Mouse (Mus musculus) liver, embryonic 15.5 days (tissue): ENCODE measurements around the gene Rpl13. TPM values are rescaled to one million over a fixed set of nuclear protein-coding genes. Genes with fewer than 3 reads are reported as not detected.

Experiments used
- ATAC-seq: fragments of 200-750 bp; cut with Nextera tagmentation; 2 replicates; pipeline ENCODE4 v1.8.0; 2017; ENCODE audit warnings: moderate number of reproducible peaks, mild to moderate bottlenecking, moderate library complexity; ENCODE audit not compliant: insufficient read depth
- H3K27ac ChIP-seq: fragments of 300-500 bp; sonication (generic); replicated peaks from 2 replicates; pipeline ENCODE4 v1.5.1; 2015; ENCODE audit warnings: mild to moderate bottlenecking, inconsistent platforms
- H3K27me3 ChIP-seq: fragments of 300-500 bp; sonication (generic); 2 replicates; pipeline ENCODE4 v1.6.1; 2015; ENCODE audit warnings: mild to moderate bottlenecking, inconsistent platforms
- H3K36me3 ChIP-seq: fragments of 300-500 bp; sonication (generic); replicated peaks from 2 replicates; pipeline ENCODE4 v1.6.1; 2015; ENCODE audit warnings: moderate library complexity, mild to moderate bottlenecking, inconsistent platforms
- H3K4me1 ChIP-seq: fragments of 300-500 bp; sonication (generic); replicated peaks from 2 replicates; pipeline ENCODE4 v1.6.1; 2015; ENCODE audit warnings: inconsistent platforms
- H3K4me2 ChIP-seq: fragments of 300-500 bp; sonication (generic); 2 replicates; pipeline ENCODE4 v1.6.1; 2015; ENCODE audit warnings: moderate library complexity, mild to moderate bottlenecking, inconsistent platforms
- H3K4me3 ChIP-seq: fragments of 300-500 bp; sonication (generic); replicated peaks from 2 replicates; pipeline ENCODE4 v1.5.1; 2015; ENCODE audit warnings: mild to moderate bottlenecking, inconsistent platforms
- H3K9ac ChIP-seq: fragments of 300-500 bp; sonication (generic); 2 replicates; pipeline ENCODE4 v1.6.1; 2015; ENCODE audit warnings: moderate library complexity, mild to moderate bottlenecking, inconsistent platforms
- H3K9me3 ChIP-seq: fragments of 300-500 bp; sonication (generic); replicated peaks from 2 replicates; pipeline ENCODE4 v1.6.1; 2016; ENCODE audit warnings: inconsistent platforms
- WGBS: fragments of 180-500 bp; shearing (Covaris S2); methylation state at CpG from one replicate; pipeline ENCODE4 v1.1.7; 2015; ENCODE audit warnings: mixed read lengths; ENCODE audit not compliant: insufficient replicate concordance; 5-methylcytosine and 5-hydroxymethylcytosine counted together
- polyA plus RNA-seq: library from polyadenylated mRNA; unstranded; fragments of >200 nt; fragmentation: Nextera tagmentation; extraction: Ambion mirVana; gene quantifications from 2 replicates; pipeline ENCODE4 v1.2.1, GENCODE M21; 2015

Gene Rpl13
- polyA plus RNA-seq, 1 experiment from 2014 or later, result 785 TPM

GRCm38 (mm10) chr8:123131041-123131440, 28.9 kb downstream of the Rpl13 start:
- peaks cover 4% of the 10 kb centered on the region; the same call in 1 of the 2 replicates for H3K9me3 ChIP-seq
- no peak overlapping the region for H3K9ac ChIP-seq
- peaks cover 6% of the 10 kb centered on the region for H3K4me1 ChIP-seq
- WGBS, result 41% methylated on average over 9 of the region's 9 CpGs
- no peaks in the 10 kb centered on the region for H3K36me3 ChIP-seq
- H3K4me2 ChIP-seq, result no peak overlapping the region
- H3K27me3 ChIP-seq, result peaks cover 53% of the 10 kb centered on the region
- no peak overlapping the region for H3K4me3 ChIP-seq
- no peak for ATAC-seq
- no peak overlapping the region for H3K27ac ChIP-seq

- no peak for ATAC-seq
- 88% methylated on average over 2 of the region's 2 CpGs for WGBS
- Histone ChIP-seq H3K9me3 (peaks cover 4% of the 10 kb centered on the region; the same call in 1 of the 2 replicates), H3K4me1 (no peaks in the 10 kb centered on the region), H3K27me3 (peaks cover 34% of the 10 kb centered on the region), H3K4me2 (no peak overlapping the region), H3K36me3 (no peaks in the 10 kb centered on the region), H3K9ac (no peak overlapping the region), H3K4me3 (no peak overlapping the region), H3K27ac (no peak overlapping the region)
Measured at GRCm38 (mm10) chr8:123132953-123133352, 30.8 kb downstream of the Rpl13 start.

DNA sequence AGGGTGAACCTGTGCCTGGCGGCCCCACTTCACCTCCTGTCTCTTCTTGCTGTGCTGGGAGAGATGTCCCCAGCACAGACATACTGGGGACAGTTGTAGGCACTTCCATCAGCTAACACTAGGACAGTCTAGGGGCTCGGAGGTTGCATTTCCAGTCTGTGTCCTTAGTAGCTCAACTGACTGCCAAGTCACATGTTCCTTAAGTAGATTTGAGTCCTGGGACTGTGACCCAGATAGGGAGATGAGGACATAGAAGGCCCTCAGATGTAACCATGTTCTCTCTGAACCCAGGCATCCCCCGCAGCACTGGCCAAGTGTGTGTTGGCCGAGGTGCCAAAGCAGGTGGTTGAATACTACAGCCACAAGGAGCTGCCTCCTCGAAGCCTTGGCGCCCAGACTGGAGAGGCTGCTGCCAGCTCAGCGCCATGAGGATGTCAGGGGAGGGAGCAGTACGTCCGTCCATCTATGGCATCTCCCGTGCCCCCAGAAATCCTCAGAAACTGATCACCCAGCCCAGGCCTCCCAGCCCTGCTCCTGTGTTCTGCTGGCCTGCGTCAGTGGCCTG, 32.1 kb downstream of the Rpl13 start:
- Histone ChIP-seq H3K36me3 (no peaks in the 10 kb centered on the region), H3K4me1 (no peaks in the 10 kb centered on the region), H3K27me3 (peaks cover 23% of the 10 kb centered on the region), H3K9me3 (peaks cover 4% of the 10 kb centered on the region; the same call in 1 of the 2 replicates), H3K4me2 (no peak overlapping the region), H3K4me3 (no peak overlapping the region), H3K27ac (no peak overlapping the region), H3K9ac (no peak overlapping the region)
- 75% methylated on average over 11 of the region's 11 CpGs for WGBS
- ATAC-seq, result no peak

- ATAC-seq, result no peak
- Histone ChIP-seq H3K27me3 (peaks cover 11% of the 10 kb centered on the region), H3K4me1 (no peaks in the 10 kb centered on the region; the same call in 1 of the 2 replicates), H3K4me2 (no peak overlapping the region), H3K4me3 (no peak overlapping the region), H3K9ac (no peak overlapping the region), H3K27ac (no peak overlapping the region), H3K36me3 (no peaks in the 10 kb centered on the region), H3K9me3 (peaks cover 4% of the 10 kb centered on the region; the same call in 1 of the 2 replicates)
- 31% methylated on average over 7 of the region's 7 CpGs for WGBS
Measured at GRCm38 (mm10) chr8:123135406-123135805, 33.3 kb downstream of the Rpl13 start.

DNA sequence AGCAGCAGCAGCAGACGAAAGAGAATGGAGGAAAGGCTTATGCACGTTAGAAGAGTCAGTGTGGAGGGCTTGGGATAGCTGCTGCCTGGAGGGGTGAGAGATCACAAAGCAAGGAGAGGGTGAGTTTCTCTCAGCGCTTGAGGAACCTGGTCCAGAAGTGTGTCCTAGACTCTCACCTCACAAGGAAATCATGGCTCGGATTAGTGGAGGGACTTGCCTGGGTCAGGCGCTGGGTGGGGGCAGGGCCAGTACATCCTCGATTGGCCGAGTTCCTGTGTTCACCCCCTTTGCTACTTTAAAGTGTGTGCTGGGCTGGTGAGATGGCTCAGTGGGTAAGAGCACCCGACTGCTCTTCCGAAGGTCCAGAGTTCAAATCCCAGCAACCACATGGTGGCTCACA, 33.7 kb downstream of the Rpl13 start:
- WGBS, result 50% methylated on average over 9 of the region's 9 CpGs
- H3K9me3 ChIP-seq, result peaks cover 4% of the 10 kb centered on the region; the same call in 1 of the 2 replicates
- peaks cover 7% of the 10 kb centered on the region for H3K27me3 ChIP-seq
- H3K27ac ChIP-seq, result no peak overlapping the region
- H3K9ac ChIP-seq, result no peak overlapping the region
- H3K36me3 ChIP-seq, result no peaks in the 10 kb centered on the region
- H3K4me1 ChIP-seq, result no peaks in the 10 kb centered on the region; the same call in 1 of the 2 replicates
- no peak overlapping the region for H3K4me3 ChIP-seq
- H3K4me2 ChIP-seq, result no peak overlapping the region
- no peak for ATAC-seq

DNA sequence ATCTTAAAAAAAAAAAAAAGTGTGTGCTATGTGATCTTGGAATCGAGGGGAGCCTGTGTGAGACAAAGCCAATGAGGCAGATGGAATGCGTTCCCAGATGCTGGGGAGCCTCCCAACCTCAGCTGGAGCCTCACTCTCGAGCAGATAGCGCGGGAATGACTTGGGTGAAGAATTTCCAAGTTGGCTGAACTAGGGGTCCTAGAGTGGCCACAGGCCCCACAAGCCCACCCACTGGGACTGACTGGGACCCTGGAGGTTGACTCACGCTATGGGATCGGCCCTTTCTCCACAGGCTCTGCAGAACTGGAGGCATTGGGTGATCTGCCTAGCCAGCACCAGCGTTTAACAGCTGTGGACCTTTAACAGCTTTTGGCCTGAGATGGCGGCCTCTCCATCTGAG, 34.1 kb downstream of the Rpl13 start:
- Histone ChIP-seq H3K4me2 (no peak overlapping the region), H3K4me1 (no peaks in the 10 kb centered on the region; the same call in 1 of the 2 replicates), H3K9ac (no peak overlapping the region), H3K36me3 (no peaks in the 10 kb centered on the region), H3K4me3 (no peak overlapping the region), H3K27me3 (peaks cover 2% of the 10 kb centered on the region; the same call in 1 of the 2 replicates), H3K9me3 (peaks cover 4% of the 10 kb centered on the region; the same call in 1 of the 2 replicates), H3K27ac (no peak overlapping the region)
- no peak for ATAC-seq
- WGBS, result 74% methylated on average over 9 of the region's 9 CpGs

DNA sequence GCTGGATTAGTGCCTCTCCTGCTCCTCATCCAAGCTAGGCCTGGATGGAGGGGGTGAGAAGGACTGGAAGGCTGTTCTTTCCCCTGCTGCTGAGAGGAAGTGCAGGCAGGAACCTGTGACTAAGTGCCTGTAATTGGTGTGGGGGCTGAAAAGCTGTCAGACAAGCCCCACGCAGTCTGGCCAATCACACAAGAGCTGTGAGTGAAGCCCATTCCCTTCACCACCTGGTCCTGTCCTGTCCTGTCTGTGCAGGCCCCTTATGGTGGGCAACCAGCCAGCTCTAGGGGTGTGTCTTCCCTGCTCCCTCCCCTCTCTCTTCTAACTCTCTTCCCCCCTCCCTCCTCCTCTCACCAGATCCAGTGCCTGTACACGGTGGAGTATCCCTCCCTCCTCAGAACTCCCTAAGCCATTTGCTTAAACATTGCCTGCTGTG, 35.5 kb downstream of the Rpl13 start:
- Histone ChIP-seq H3K27ac (no peak overlapping the region), H3K27me3 (no peaks in the 10 kb centered on the region; the same call in 1 of the 2 replicates), H3K36me3 (no peaks in the 10 kb centered on the region), H3K4me3 (no peak overlapping the region), H3K9ac (no peak overlapping the region), H3K4me2 (no peak overlapping the region), H3K9me3 (peaks cover 4% of the 10 kb centered on the region; the same call in 1 of the 2 replicates), H3K4me1 (no peaks in the 10 kb centered on the region; the same call in 1 of the 2 replicates)
- no peak for ATAC-seq
- 35% methylated on average over 2 of the region's 2 CpGs for WGBS

GRCm38 (mm10) chr8:123138741-123139140, 36.6 kb downstream of the Rpl13 start:
- 53% methylated on average over 4 of the region's 4 CpGs for WGBS
- H3K27ac ChIP-seq, result no peak overlapping the region

GRCm38 (mm10) chr8:123141741-123142462, 39.8 kb downstream of the Rpl13 start:
- no peak overlapping the region for H3K9ac ChIP-seq
- 77% methylated on average over 14 of the region's 14 CpGs for WGBS

More at GRCm38 (mm10) chr8:123138741-123139140, 36.6 kb downstream of the Rpl13 start:
- Histone ChIP-seq H3K4me1 (no peaks in the 10 kb centered on the region; the same call in 1 of the 2 replicates), H3K27me3 (no peaks in the 10 kb centered on the region; the same call in 1 of the 2 replicates), H3K4me2 (no peak overlapping the region), H3K9me3 (no peaks in the 10 kb centered on the region), H3K4me3 (no peak overlapping the region), H3K36me3 (no peaks in the 10 kb centered on the region), H3K9ac (no peak overlapping the region)
- ATAC-seq, result no peak

GRCm38 (mm10) chr8:123145279-123145678, 43.1 kb downstream of the Rpl13 start:
- WGBS, result 48% methylated on average over 6 of the region's 6 CpGs
- ATAC-seq, result no peak
- no peak overlapping the region for H3K27ac ChIP-seq
- H3K36me3 ChIP-seq, result no peaks in the 10 kb centered on the region
- H3K4me1 ChIP-seq, result no peaks in the 10 kb centered on the region; the same call in 1 of the 2 replicates
- no peak overlapping the region for H3K4me2 ChIP-seq
- peaks cover 20% of the 10 kb centered on the region for H3K27me3 ChIP-seq
- no peaks in the 10 kb centered on the region for H3K9me3 ChIP-seq
- H3K4me3 ChIP-seq, result no peak overlapping the region
- H3K9ac ChIP-seq, result no peak overlapping the region

More at GRCm38 (mm10) chr8:123141741-123142462, 39.8 kb downstream of the Rpl13 start:
- ATAC-seq, result no peak
- Histone ChIP-seq H3K4me2 (no peak overlapping the region), H3K27me3 (no peaks in the 10 kb centered on the region), H3K27ac (no peak overlapping the region), H3K9me3 (no peaks in the 10 kb centered on the region), H3K4me3 (no peak overlapping the region), H3K36me3 (no peaks in the 10 kb centered on the region), H3K4me1 (no peaks in the 10 kb centered on the region; the same call in 1 of the 2 replicates)

GRCm38 (mm10) chr8:123146390-123146789, 44.2 kb downstream of the Rpl13 start:
- Histone ChIP-seq H3K27me3 (peaks cover 24% of the 10 kb centered on the region), H3K4me2 (no peak overlapping the region), H3K36me3 (no peaks in the 10 kb centered on the region), H3K9me3 (no peaks in the 10 kb centered on the region), H3K4me1 (no peaks in the 10 kb centered on the region), H3K9ac (no peak overlapping the region), H3K4me3 (no peak overlapping the region), H3K27ac (no peak overlapping the region)
- 72% methylated on average over 7 of the region's 7 CpGs for WGBS
- ATAC-seq, result no peak
